Mouse (Mus musculus) heart, embryonic 15.5 days (tissue): Measurements from ENCODE around the gene Pnpo. TPM values are rescaled to one million over a fixed set of nuclear protein-coding genes. Genes with fewer than 3 reads are reported as not detected.

Experiments
- ATAC-seq: fragments of 200-750 bp; cut with Nextera tagmentation; replicated peaks from 2 replicates; pipeline ENCODE4 v1.8.0; 2017; ENCODE audit warnings: low read depth, moderate TSS enrichment; ENCODE audit not compliant: insufficient number of reproducible peaks, insufficient read depth, low FRiP score
- H3K27ac ChIP-seq: fragments of 300-500 bp; sonication (generic); 2 replicates; pipeline ENCODE4 v1.5.1; 2015; ENCODE audit warnings: mild to moderate bottlenecking, inconsistent platforms
- H3K27me3 ChIP-seq: fragments of 300-500 bp; sonication (generic); 2 replicates; pipeline ENCODE4 v1.6.1; 2015; ENCODE audit warnings: inconsistent platforms
- H3K36me3 ChIP-seq: fragments of 300-500 bp; sonication (generic); 2 replicates; pipeline ENCODE4 v1.6.1; 2015; ENCODE audit warnings: mild to moderate bottlenecking, inconsistent platforms
- H3K4me1 ChIP-seq: fragments of 300-500 bp; sonication (generic); replicated peaks from 2 replicates; pipeline ENCODE4 v1.6.1; 2015; ENCODE audit warnings: inconsistent platforms
- H3K4me2 ChIP-seq: fragments of 300-500 bp; sonication (generic); 2 replicates; pipeline ENCODE4 v1.6.1; 2015; ENCODE audit warnings: inconsistent platforms, mild to moderate bottlenecking, moderate library complexity
- H3K4me3 ChIP-seq: fragments of 300-500 bp; sonication (generic); 2 replicates; pipeline ENCODE4 v1.5.1; 2015; ENCODE audit warnings: mild to moderate bottlenecking, inconsistent platforms
- H3K9ac ChIP-seq: fragments of 300-500 bp; sonication (generic); 2 replicates; pipeline ENCODE4 v1.6.1; 2015; ENCODE audit warnings: mild to moderate bottlenecking, inconsistent platforms
- H3K9me3 ChIP-seq: fragments of 300-500 bp; sonication (generic); replicated peaks from 2 replicates; pipeline ENCODE4 v1.6.1; 2016; ENCODE audit warnings: inconsistent platforms
- WGBS: fragments of 180-500 bp; shearing (Covaris S2); methylation state at CpG from one replicate; pipeline ENCODE4 v1.1.7; 2015; ENCODE audit warnings: mixed read lengths; 5-methylcytosine and 5-hydroxymethylcytosine counted together
- polyA plus RNA-seq: library from polyadenylated mRNA; unstranded; fragments of >200 nt; fragmentation: Nextera tagmentation; extraction: Ambion mirVana; gene quantifications from 2 replicates; pipeline ENCODE4 v1.2.1, GENCODE M21; 2015

Pnpo gene
- polyA plus RNA-seq, 1 experiment from 2014 or later = 65.2 TPM

GRCm38 (mm10) chr11:96978401-96979246 lies 34.8 kb upstream of the Pnpo start:
- peak overlapping the region; percentile 65 for H3K4me3 ChIP-seq

GRCm38 (mm10) chr11:96977606-96978400 lies 34.0 kb upstream of the Pnpo start:
- Histone ChIP-seq H3K27ac (peak overlapping the region; percentile 96), H3K4me1 (peaks cover 35% of the 10 kb centered on the region), H3K36me3 (no peaks in the 10 kb centered on the region), H3K4me3 (peak overlapping the region; percentile 93), H3K4me2 (peak overlapping the region; percentile 82), H3K27me3 (peaks cover 8% of the 10 kb centered on the region; the same call in 1 of the 2 replicates), H3K9me3 (no peaks in the 10 kb centered on the region), H3K9ac (peak overlapping the region; percentile 98)
- peak; percentile 94 for ATAC-seq
- WGBS = under 1% methylated on average over 45 of the region's 45 CpGs

More at GRCm38 (mm10) chr11:96978401-96979246, 34.8 kb upstream of the Pnpo start:
- Histone ChIP-seq H3K27me3 (peaks cover 10% of the 10 kb centered on the region), H3K4me2 (peak overlapping the region; percentile 82), H3K36me3 (no peaks in the 10 kb centered on the region), H3K9ac (peak overlapping the region; percentile 73), H3K9me3 (no peaks in the 10 kb centered on the region), H3K27ac (peak overlapping the region; percentile 88), H3K4me1 (peaks cover 29% of the 10 kb centered on the region)
- no peak for ATAC-seq
- 23% methylated on average over 17 of the region's 17 CpGs for WGBS

- no peaks in the 10 kb centered on the region for H3K9me3 ChIP-seq
- H3K27me3 ChIP-seq = peaks cover 8% of the 10 kb centered on the region; the same call in 1 of the 2 replicates
- peak; percentile 79 for ATAC-seq
- H3K9ac ChIP-seq = peak overlapping the region; percentile 98
- peak overlapping the region; percentile 65 for H3K4me2 ChIP-seq
- WGBS = under 1% methylated on average over 40 of the region's 50 CpGs
- H3K4me1 ChIP-seq = peaks cover 41% of the 10 kb centered on the region
- no peaks in the 10 kb centered on the region for H3K36me3 ChIP-seq
- peak overlapping the region; percentile 96 for H3K27ac ChIP-seq
- H3K4me3 ChIP-seq = peak overlapping the region; percentile 93
These were observed 33.3 kb upstream of the Pnpo start for GRCm38 (mm10) chr11:96976911-96977591.

- ATAC-seq = no peak
- H3K4me1 ChIP-seq = peaks cover 48% of the 10 kb centered on the region
- H3K9me3 ChIP-seq = no peaks in the 10 kb centered on the region
- H3K36me3 ChIP-seq = no peaks in the 10 kb centered on the region
- H3K9ac ChIP-seq = peak overlapping the region; percentile 98
- peak overlapping the region; percentile 96 for H3K27ac ChIP-seq
- H3K27me3 ChIP-seq = peaks cover 3% of the 10 kb centered on the region; the same call in 1 of the 2 replicates
- H3K4me2 ChIP-seq = peak overlapping the region; percentile 65
- H3K4me3 ChIP-seq = peak overlapping the region; percentile 93
- WGBS = 38% methylated on average over 3 of the region's 3 CpGs
These were observed 32.5 kb upstream of the Pnpo start for GRCm38 (mm10) chr11:96976379-96976687.

- peaks cover 54% of the 10 kb centered on the region for H3K4me1 ChIP-seq
- WGBS = 61% methylated on average over 10 of the region's 10 CpGs
- H3K36me3 ChIP-seq = no peaks in the 10 kb centered on the region
- H3K9ac ChIP-seq = peak overlapping the region; percentile 98
- peak overlapping the region; percentile 65 for H3K4me2 ChIP-seq
- peak overlapping the region; percentile 93 for H3K4me3 ChIP-seq
- H3K27me3 ChIP-seq = no peaks in the 10 kb centered on the region
- no peaks in the 10 kb centered on the region for H3K9me3 ChIP-seq
- peak overlapping the region; percentile 96 for H3K27ac ChIP-seq
- ATAC-seq = no peak
These were observed 32.0 kb upstream of the Pnpo start for GRCm38 (mm10) chr11:96975511-96976378.

- no peaks in the 10 kb centered on the region for H3K36me3 ChIP-seq
- no peak overlapping the region for H3K9ac ChIP-seq
- H3K27ac ChIP-seq = peak overlapping the region; percentile 96; the same call in 1 of the 2 replicates
- H3K4me3 ChIP-seq = no peak overlapping the region
- H3K4me2 ChIP-seq = no peak overlapping the region
- H3K9me3 ChIP-seq = no peaks in the 10 kb centered on the region
- H3K4me1 ChIP-seq = peaks cover 63% of the 10 kb centered on the region
- no peaks in the 10 kb centered on the region for H3K27me3 ChIP-seq
- WGBS = 75% methylated on average over 5 of the region's 5 CpGs
- ATAC-seq = no peak
These were observed 31.0 kb upstream of the Pnpo start for GRCm38 (mm10) chr11:96974813-96975212.

- ATAC-seq = no peak
- peaks cover 75% of the 10 kb centered on the region for H3K4me1 ChIP-seq
These were observed 29.7 kb upstream of the Pnpo start for GRCm38 (mm10) chr11:96973426-96973964.

GRCm38 (mm10) chr11:96972906-96973305 lies 29.1 kb upstream of the Pnpo start:
- Histone ChIP-seq H3K27ac (peak overlapping the region; percentile 39), H3K4me3 (no peak overlapping the region), H3K9ac (no peak overlapping the region), H3K36me3 (no peaks in the 10 kb centered on the region), H3K4me1 (peaks cover 78% of the 10 kb centered on the region), H3K27me3 (no peaks in the 10 kb centered on the region), H3K4me2 (no peak overlapping the region), H3K9me3 (no peaks in the 10 kb centered on the region)
- ATAC-seq = no peak
- 79% methylated on average over 5 of the region's 5 CpGs for WGBS

More at GRCm38 (mm10) chr11:96973426-96973964, 29.7 kb upstream of the Pnpo start:
- H3K4me2 ChIP-seq = no peak overlapping the region
- H3K27ac ChIP-seq = peak overlapping the region; percentile 39
- no peak overlapping the region for H3K4me3 ChIP-seq
- H3K36me3 ChIP-seq = no peaks in the 10 kb centered on the region
- H3K9me3 ChIP-seq = no peaks in the 10 kb centered on the region
- WGBS = 80% methylated on average over 5 of the region's 5 CpGs
- no peak overlapping the region for H3K9ac ChIP-seq
- no peaks in the 10 kb centered on the region for H3K27me3 ChIP-seq

GRCm38 (mm10) chr11:96970341-96970740 lies 26.6 kb upstream of the Pnpo start:
- H3K9me3 ChIP-seq = no peaks in the 10 kb centered on the region
- no peak overlapping the region for H3K4me3 ChIP-seq
- H3K4me2 ChIP-seq = 0 out of 2 replicates have a peak overlapping the region, but pooled peaks have one; percentile 8
- H3K27me3 ChIP-seq = no peaks in the 10 kb centered on the region
- peak overlapping the region; percentile 99 for H3K27ac ChIP-seq
- ATAC-seq = no peak
- peak overlapping the region; percentile 5; the same call in 1 of the 2 replicates for H3K9ac ChIP-seq
- 28% methylated on average over 3 of the region's 3 CpGs for WGBS
- no peaks in the 10 kb centered on the region for H3K36me3 ChIP-seq
- peaks cover 79% of the 10 kb centered on the region for H3K4me1 ChIP-seq

GRCm38 (mm10) chr11:96969746-96970145 lies 26.0 kb upstream of the Pnpo start:
- peak; percentile 71 for ATAC-seq
- Histone ChIP-seq H3K27ac (peak overlapping the region; percentile 99), H3K4me2 (peak overlapping the region; percentile 54), H3K4me1 (peaks cover 75% of the 10 kb centered on the region), H3K9ac (peak overlapping the region; percentile 36), H3K36me3 (no peaks in the 10 kb centered on the region), H3K4me3 (peak overlapping the region; percentile 14; the same call in 1 of the 2 replicates), H3K27me3 (no peaks in the 10 kb centered on the region), H3K9me3 (no peaks in the 10 kb centered on the region)
- whole genome bisulfite sequencing = 29% methylated on average over 1 of the region's 1 CpGs
